Comparison of ENCODE assay signal across 14 mouse cellular contexts in genomic region chr13:85926825-85927737, GRCm38 (mm10).
DNase-seq lines count a peak whose midpoint lies in the region; ATAC-seq and TF ChIP-seq lines count a peak whose summit lies in the region.
"Had no signal": no experiment of that assay in that cellular context is flagged by ENCODE, and none has a peak within 500 bp of the region (broad histone marks: within the 10 kb centered on the region; RNA-seq: fewer than 3 reads in every experiment).

No protein-coding gene starts in this region.

- no peaks in the 10 kb centered on the region for H3K9me3 ChIP-seq in lung, embryonic 16.5 days (ENCODE audit: control insufficient read depth, low read length)
- no peaks in the 10 kb centered on the region for H3K9me3 ChIP-seq in embryonic facial prominence, embryonic 14.5 days (ENCODE audit: control insufficient read depth, low read length)
- H3K9me3 ChIP-seq in hindbrain, embryonic 14.5 days (ENCODE audit: control insufficient read depth, low read length) = no peaks in the 10 kb centered on the region
- no peaks in the 10 kb centered on the region for H3K9me3 ChIP-seq in midbrain, postnatal 0 days (ENCODE audit: low read length)
- H3K9me3 ChIP-seq: G1E; limb, embryonic 15.5 days had no signal

- no peaks in the 10 kb centered on the region for H3K27me3 ChIP-seq in lung, embryonic 16.5 days (ENCODE audit: control insufficient read depth, insufficient read depth, low read depth, low read length)
- H3K27me3 ChIP-seq in embryonic facial prominence, embryonic 14.5 days (replicated peaks; ENCODE audit: control insufficient read depth, insufficient read depth, low read length) = no peaks in the 10 kb centered on the region
- H3K27me3 ChIP-seq in hindbrain, embryonic 14.5 days (ENCODE audit: control insufficient read depth, insufficient read depth, low read length) = no peaks in the 10 kb centered on the region
- H3K27me3 ChIP-seq in midbrain, postnatal 0 days (ENCODE audit: insufficient read depth, low read length) = no peaks in the 10 kb centered on the region
- H3K27me3 ChIP-seq: limb, embryonic 15.5 days had no signal

- WGBS in lung, embryonic 16.5 days = 39% methylated on average over 4 of the region's 4 CpGs
- 52% methylated on average over 4 of the region's 4 CpGs for WGBS in embryonic facial prominence, embryonic 14.5 days
- WGBS in hindbrain, embryonic 14.5 days = 36% methylated on average over 4 of the region's 4 CpGs
- WGBS in midbrain, postnatal 0 days = 41% methylated on average over 4 of the region's 4 CpGs

- H3K4me2 ChIP-seq in lung, embryonic 16.5 days (ENCODE audit: low read depth, low read length) = no peak overlapping the region
- no peak overlapping the region for H3K4me2 ChIP-seq in embryonic facial prominence, embryonic 14.5 days (ENCODE audit: low read depth, low read length)
- H3K4me2 ChIP-seq in hindbrain, embryonic 14.5 days (replicated peaks) = peak overlapping the region; percentile 0; the same call in 1 of the 2 replicates
- H3K4me2 ChIP-seq in midbrain, postnatal 0 days (ENCODE audit: low read depth, low read length, poor library complexity, severe bottlenecking) = no peak overlapping the region
- H3K4me2 ChIP-seq: limb, embryonic 15.5 days had no signal

- DNase-seq in lung, adult 18-20 months = no peak
- DNase-seq in embryonic facial prominence, embryonic 14.5 days (ENCODE audit: low spot score) = peak; percentile 3
- peak; percentile 59 for DNase-seq in hindbrain, embryonic 14.5 days (ENCODE audit: low spot score)
- peak; percentile 39 for DNase-seq in midbrain, postnatal 0 days (ENCODE audit: low spot score)
- DNase-seq in right cerebral cortex, postnatal 4 days = no peak
- no peak for DNase-seq in cerebellum, postnatal 25 days
- no peak for DNase-seq in heart, postnatal 10 days
- DNase-seq: adrenal gland, adult 2 months; cerebellum, adult 11-12 months; thymus, postnatal 25 days had no signal

- H3K36me3 ChIP-seq in lung, embryonic 16.5 days (ENCODE audit: control insufficient read depth, insufficient read depth, low read length) = no peaks in the 10 kb centered on the region
- H3K36me3 ChIP-seq in embryonic facial prominence, embryonic 14.5 days (ENCODE audit: control insufficient read depth, insufficient read depth, low read length) = no peaks in the 10 kb centered on the region
- no peaks in the 10 kb centered on the region for H3K36me3 ChIP-seq in hindbrain, embryonic 14.5 days (replicated peaks; ENCODE audit: control insufficient read depth, insufficient read depth)
- no peaks in the 10 kb centered on the region for H3K36me3 ChIP-seq in midbrain, postnatal 0 days (ENCODE audit: insufficient read depth, low read length)
- H3K36me3 ChIP-seq: G1E; limb, embryonic 15.5 days had no signal

- no peaks in the 10 kb centered on the region for H3K4me1 ChIP-seq in lung, embryonic 16.5 days (replicated peaks; ENCODE audit: control insufficient read depth, insufficient read depth, low read length)
- H3K4me1 ChIP-seq in embryonic facial prominence, embryonic 14.5 days (ENCODE audit: control insufficient read depth, insufficient read depth, low read length) = peaks cover 8% of the 10 kb centered on the region; the same call in 1 of the 2 replicates
- H3K4me1 ChIP-seq in hindbrain, embryonic 14.5 days (replicated peaks; ENCODE audit: control insufficient read depth, insufficient read depth, low read length) = peaks cover 18% of the 10 kb centered on the region
- no peaks in the 10 kb centered on the region for H3K4me1 ChIP-seq in midbrain, postnatal 0 days (ENCODE audit: insufficient read depth, low read length)
- H3K4me1 ChIP-seq: limb, embryonic 15.5 days had no signal

- no peak overlapping the region for H3K4me3 ChIP-seq in lung, embryonic 16.5 days (ENCODE audit: low read length)
- no peak overlapping the region for H3K4me3 ChIP-seq in embryonic facial prominence, embryonic 14.5 days (ENCODE audit: low read depth, low read length)
- no peak overlapping the region for H3K4me3 ChIP-seq in hindbrain, embryonic 14.5 days (replicated peaks; ENCODE audit: low read length)
- H3K4me3 ChIP-seq in midbrain, postnatal 0 days (ENCODE audit: low read depth, low read length) = no peak overlapping the region
- H3K4me3 ChIP-seq: layer of hippocampus, adult 2 months; limb, embryonic 15.5 days had no signal

- ATAC-seq in lung, embryonic 16.5 days (ENCODE audit: low read depth) = peak; percentile 95
- peak; percentile 67; the same call in 1 of the 2 replicates for ATAC-seq in embryonic facial prominence, embryonic 14.5 days (ENCODE audit: low read depth)
- peak; percentile 96 for ATAC-seq in hindbrain, embryonic 14.5 days (ENCODE audit: low FRiP score)
- peak; percentile 56; the same call in 1 of the 2 replicates for ATAC-seq in midbrain, postnatal 0 days (ENCODE audit: low FRiP score)

- intact Hi-C loops in heart, postnatal 10 days (cut with DNase I) = no loop called here

- no peak overlapping the region for H3K9ac ChIP-seq in lung, embryonic 16.5 days (ENCODE audit: low read length)
- no peak overlapping the region for H3K9ac ChIP-seq in embryonic facial prominence, embryonic 14.5 days (ENCODE audit: low read depth, low read length)
- no peak overlapping the region for H3K9ac ChIP-seq in hindbrain, embryonic 14.5 days
- H3K9ac ChIP-seq in midbrain, postnatal 0 days (replicated peaks; ENCODE audit: low read length, poor library complexity, severe bottlenecking) = no peak overlapping the region
- H3K9ac ChIP-seq: limb, embryonic 15.5 days had no signal

- H3K27ac ChIP-seq in lung, embryonic 16.5 days (ENCODE audit: low read length) = peak overlapping the region; percentile 52; the same call in 1 of the 2 replicates
- no peak overlapping the region for H3K27ac ChIP-seq in embryonic facial prominence, embryonic 14.5 days (replicated peaks; ENCODE audit: low read depth, low read length)
- H3K27ac ChIP-seq in hindbrain, embryonic 14.5 days = peak overlapping the region; percentile 68
- no peak overlapping the region for H3K27ac ChIP-seq in midbrain, postnatal 0 days (ENCODE audit: low read depth, low read length)
- H3K27ac ChIP-seq: layer of hippocampus, adult 2 months; limb, embryonic 15.5 days had no signal

- no peak for TF ChIP-seq CTCF in midbrain, postnatal 0 days (IDR thresholded peaks at IDR 0.05)

Comparison
In these comparisons a context has a peak if more than half of its experiments do, and no peak if none do; other contexts are left out.
1. H3K27ac ChIP-seq: peak in lung, embryonic 16.5 days (single experiment) and hindbrain, embryonic 14.5 days (single experiment); none in embryonic facial prominence, embryonic 14.5 days (single experiment) and midbrain, postnatal 0 days (single experiment).
2. DNase-seq: peak in embryonic facial prominence, embryonic 14.5 days (single experiment), hindbrain, embryonic 14.5 days (single experiment) and midbrain, postnatal 0 days (single experiment); none in lung, adult 18-20 months (0 of 2), right cerebral cortex, postnatal 4 days (single experiment), cerebellum, postnatal 25 days (0 of 2) and heart, postnatal 10 days (0 of 2).
3. Peak in every context shown above with its lines, with median percentiles within 50 percentile points of each other: ATAC-seq.